Comparison of ENCODE assay signal across 11 mouse cellular contexts in the genomic region with DNA sequence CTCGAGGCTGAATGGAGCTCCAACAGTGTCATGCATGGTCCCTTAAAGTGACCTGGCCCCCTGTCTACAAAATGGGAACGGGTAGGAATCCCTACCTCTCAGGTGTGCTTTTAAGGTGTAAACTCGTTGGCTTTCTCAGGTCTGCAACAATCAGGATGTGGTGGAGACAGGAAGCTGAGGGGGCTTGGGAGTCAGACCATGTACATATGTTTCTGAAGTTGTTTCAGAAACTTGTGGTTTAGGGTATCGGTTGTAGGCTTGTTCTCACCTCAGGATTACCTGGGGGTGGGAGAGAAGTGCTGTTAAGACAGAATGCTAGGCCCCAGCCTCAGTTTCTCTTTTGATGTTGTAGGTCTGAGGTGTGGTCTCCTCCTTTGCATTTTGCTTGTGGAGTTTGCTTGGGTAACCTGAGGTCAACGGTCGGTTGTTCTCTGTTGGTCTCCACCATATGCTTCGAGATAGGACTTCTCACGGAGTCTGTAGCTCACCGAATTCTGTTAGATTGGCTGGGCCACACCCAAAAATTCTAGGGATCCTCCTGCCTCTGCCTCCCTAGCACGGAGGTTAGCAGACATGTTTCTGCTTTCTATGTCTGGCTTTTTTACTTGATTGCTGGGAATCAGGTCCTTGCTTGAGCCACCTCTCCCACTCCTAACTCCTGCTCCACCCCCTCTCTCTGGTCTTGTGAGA. TPM values are rescaled to one million over a fixed set of nuclear protein-coding genes. Genes with fewer than 3 reads are reported as not detected.
DNase-seq lines count a peak whose midpoint lies in the region; ATAC-seq and TF ChIP-seq lines count a peak whose summit lies in the region.
"Had no signal": no experiment of that assay in that cellular context is flagged by ENCODE, and none has a peak within 500 bp of the region (broad histone marks: within the 10 kb centered on the region; RNA-seq: fewer than 3 reads in every experiment).

No protein-coding gene starts in this region.

- DNase-seq in gastrocnemius, adult 2 months, result no peak
- no peak for DNase-seq in gastrocnemius, postnatal 10 days
- DNase-seq in lung, postnatal 36 days, result no peak
- peak; percentile 37 to 41 (median 40) for DNase-seq in liver, embryonic 14.5 days (ENCODE audit: low read depth in 3 of 3, low spot score in 3 of 3)
- peak; percentile 66 for DNase-seq in thymus, postnatal 25 days
- no peak for DNase-seq in right cerebral cortex, adult 18-20 months
- no peak for DNase-seq in kidney, adult 8-10 months
- DNase-seq: kidney, postnatal 25 days; lung, adult 2 months had no signal

- no peaks in the 10 kb centered on the region for H3K9me3 ChIP-seq in lung, embryonic 16.5 days (ENCODE audit: control insufficient read depth, low read length)
- no peaks in the 10 kb centered on the region for H3K9me3 ChIP-seq in liver, embryonic 14.5 days (ENCODE audit: control insufficient read depth, low read length)

- H3K36me3 ChIP-seq in lung, embryonic 16.5 days (ENCODE audit: control insufficient read depth, insufficient read depth, low read length), result peaks cover 10% of the 10 kb centered on the region
- H3K36me3 ChIP-seq in liver, embryonic 14.5 days (replicated peaks; ENCODE audit: control insufficient read depth, insufficient read depth, low read depth), result no peaks in the 10 kb centered on the region

- peak overlapping the region; percentile 16; the same call in 1 of the 2 replicates for H3K27ac ChIP-seq in gastrocnemius, adult 2 months
- peak overlapping the region; percentile 81 for H3K27ac ChIP-seq in lung, embryonic 16.5 days (ENCODE audit: low read length)
- H3K27ac ChIP-seq in liver, embryonic 14.5 days, result peak overlapping the region; percentile 73

- intact Hi-C loops in gastrocnemius, adult 2 months (cut with DNase I), result no loop called here

- TF ChIP-seq CTCF in gastrocnemius, adult 2 months (IDR thresholded peaks at IDR 0.05), result no peak
- TF ChIP-seq CTCF in liver, embryonic 14.5 days (IDR thresholded peaks at IDR 0.05; ENCODE audit: low read depth), result no peak

- ATAC-seq in lung, embryonic 16.5 days (ENCODE audit: low read depth), result no peak
- peak; percentile 75 for ATAC-seq in liver, embryonic 14.5 days (ENCODE audit: insufficient read depth)

- TF ChIP-seq EP300 in liver, embryonic 14.5 days (IDR thresholded peaks at IDR 0.05; ENCODE audit: low read depth), result no peak

- peaks cover 50% of the 10 kb centered on the region for H3K4me1 ChIP-seq in lung, embryonic 16.5 days (replicated peaks; ENCODE audit: control insufficient read depth, insufficient read depth, low read length)
- H3K4me1 ChIP-seq in liver, embryonic 14.5 days (replicated peaks; ENCODE audit: control insufficient read depth in 2 of 2, insufficient read depth in 2 of 2, low read length in 1 of 2), result peaks cover 32 to 41% of the 10 kb centered on the region in 2 experiments

- 81% methylated on average over 10 of the region's 10 CpGs for whole genome bisulfite sequencing in lung, embryonic 16.5 days
- WGBS in liver, embryonic 14.5 days (ENCODE audit: insufficient replicate concordance), result 30% methylated on average over 10 of the region's 10 CpGs

- H3K4me3 ChIP-seq in gastrocnemius, adult 2 months, result no peak overlapping the region
- H3K4me3 ChIP-seq in lung, embryonic 16.5 days (ENCODE audit: low read length), result no peak overlapping the region
- H3K4me3 ChIP-seq in liver, embryonic 14.5 days (ENCODE audit: insufficient read depth in 1 of 2, low read depth in 2 of 2, low read length in 2 of 2), result no peak overlapping the region
- H3K4me3 ChIP-seq: myocyte had no signal

- H3K27me3 ChIP-seq in lung, embryonic 16.5 days (ENCODE audit: control insufficient read depth, insufficient read depth, low read depth, low read length), result no peaks in the 10 kb centered on the region
- H3K27me3 ChIP-seq in liver, embryonic 14.5 days (ENCODE audit: control insufficient read depth, insufficient read depth, low read length), result no peaks in the 10 kb centered on the region

- H3K4me2 ChIP-seq in lung, embryonic 16.5 days (ENCODE audit: low read depth, low read length), result no peak overlapping the region
- H3K4me2 ChIP-seq in liver, embryonic 14.5 days (ENCODE audit: low read depth), result peak overlapping the region; percentile 40

- no peak overlapping the region for H3K9ac ChIP-seq in lung, embryonic 16.5 days (ENCODE audit: low read length)
- peak overlapping the region; percentile 44; the same call in 1 of the 2 replicates for H3K9ac ChIP-seq in liver, embryonic 14.5 days (replicated peaks)

RNA-seq across cellular contexts. Expression of gene Adam19, which starts 34.4 kb away (rescaled TPM):
- 1 to 10 TPM; 3.0 to 3.7 TPM for total RNA-seq in gastrocnemius, adult 2 months (2021)
- 10 to 100 TPM; 30.9 to 42.8 TPM for total RNA-seq in gastrocnemius, postnatal 10 days (2021)
- polyA plus RNA-seq in lung, embryonic 16.5 days (2015; fragmentation: Nextera tagmentation; extraction: Ambion mirVana), result 20.7 and 22.2 TPM in 2 replicates
- polyA plus RNA-seq in liver, embryonic 14.5 days (2012; rRNA removed), result 1.1 and 1.2 TPM in 2 replicates
- polyA plus RNA-seq in liver, embryonic 14.5 days (2014; fragmentation: Nextera tagmentation; extraction: Ambion mirVana), result 0.60 and 0.69 TPM in 2 replicates

RNA-seq across cellular contexts. Expression of gene Gm12166, which starts 38.1 kb away (rescaled TPM):
- under 1 TPM; 0.64 to 0.99 TPM for total RNA-seq in gastrocnemius, adult 2 months (2021)
- total RNA-seq in gastrocnemius, postnatal 10 days (2021), result 1 to 10 TPM in 1 of 2 experiments, under 1 TPM in 1; 0.72 to 1.4 TPM
- 5.4 and 6.8 TPM in 2 replicates for polyA plus RNA-seq in lung, embryonic 16.5 days (2015; fragmentation: Nextera tagmentation; extraction: Ambion mirVana)
- polyA plus RNA-seq in liver, embryonic 14.5 days (2012; rRNA removed), result 2.6 and 2.8 TPM in 2 replicates
- polyA plus RNA-seq in liver, embryonic 14.5 days (2014; fragmentation: Nextera tagmentation; extraction: Ambion mirVana), result 4.1 and 4.7 TPM in 2 replicates

Comparison
In these comparisons a context has a peak if more than half of its experiments do, and no peak if none do; other contexts are left out.
1. RNA of gene Adam19, which starts 34.4 kb away (total RNA-seq): 30.9 to 42.8 TPM in gastrocnemius, postnatal 10 days; 3.0 to 3.7 TPM in gastrocnemius, adult 2 months; every median in the first group is over 4 times any median in the second.
2. DNase-seq: peak in liver, embryonic 14.5 days (3 of 3) and thymus, postnatal 25 days (single experiment); none in gastrocnemius, adult 2 months (single experiment), gastrocnemius, postnatal 10 days (single experiment), lung, postnatal 36 days (single experiment), right cerebral cortex, adult 18-20 months (single experiment) and kidney, adult 8-10 months (0 of 2).
3. H3K27ac ChIP-seq: peak in every context shown above with its lines; median percentile 81 in lung, embryonic 16.5 days; 73 in liver, embryonic 14.5 days; 16 in gastrocnemius, adult 2 months.